ENCODE assay signal across 26 mouse cellular contexts in genomic region chr11:100317826-100318380, GRCm38 (mm10). TPM values are rescaled to one million over a fixed set of nuclear protein-coding genes. Genes with fewer than 3 reads are reported as not detected.
A peak's percentile ranks its signal among the peaks of the same experiment; 100 is the strongest.
DNase-seq lines count a peak whose midpoint lies in the region; ATAC-seq and TF ChIP-seq lines count a peak whose summit lies in the region.
"Had no signal": no experiment of that assay in that cellular context is flagged by ENCODE, and none has a peak within 500 bp of the region (broad histone marks: within the 10 kb centered on the region; RNA-seq: fewer than 3 reads in every experiment).

No protein-coding gene starts in this region.

- intact Hi-C loops in gastrocnemius, adult 2 months (cut with DNase I) = no loop called here

- ATAC-seq in liver, embryonic 12.5 days = no peak
- ATAC-seq: forebrain, embryonic 15.5 days had no signal

- H3K27me3 ChIP-seq in liver, embryonic 12.5 days (replicated peaks) = no peaks in the 10 kb centered on the region
- H3K27me3 ChIP-seq: forebrain, embryonic 15.5 days; heart, embryonic 12.5 days; hindbrain, embryonic 12.5 days had no signal

- H3K36me3 ChIP-seq in liver, embryonic 12.5 days = peaks cover 26% of the 10 kb centered on the region

- peak overlapping the region; percentile 94 for H3K27ac ChIP-seq in liver, embryonic 12.5 days
- no peak overlapping the region for H3K27ac ChIP-seq in gastrocnemius, adult 2 months
- H3K27ac ChIP-seq: forebrain, embryonic 15.5 days; hindbrain, embryonic 12.5 days had no signal

- no peak for TF ChIP-seq CTCF in gastrocnemius, adult 2 months (IDR thresholded peaks at IDR 0.05)

- peaks cover 39% of the 10 kb centered on the region for H3K4me1 ChIP-seq in liver, embryonic 12.5 days

- 0 out of 2 replicates have a peak overlapping the region, but pooled peaks have one; percentile 4 for H3K4me3 ChIP-seq in liver, embryonic 12.5 days
- no peak overlapping the region for H3K4me3 ChIP-seq in gastrocnemius, adult 2 months
- H3K4me3 ChIP-seq: forebrain, embryonic 15.5 days; heart, embryonic 12.5 days; hindbrain, embryonic 12.5 days; midbrain, embryonic 10.5 days had no signal

- no peaks in the 10 kb centered on the region for H3K9me3 ChIP-seq in liver, embryonic 12.5 days (replicated peaks)
- H3K9me3 ChIP-seq: forebrain, embryonic 15.5 days; heart, embryonic 12.5 days; hindbrain, embryonic 12.5 days; midbrain, embryonic 10.5 days had no signal

- H3K4me2 ChIP-seq in liver, embryonic 12.5 days = peak overlapping the region; percentile 68
- H3K4me2 ChIP-seq: forebrain, embryonic 15.5 days; heart, embryonic 12.5 days; hindbrain, embryonic 12.5 days; lung, embryonic 14.5 days had no signal

- H3K9ac ChIP-seq in liver, embryonic 12.5 days = peak overlapping the region; percentile 68
- H3K9ac ChIP-seq: forebrain, embryonic 15.5 days; heart, embryonic 12.5 days; hindbrain, embryonic 12.5 days; lung, embryonic 14.5 days had no signal

- 38% methylated on average over 6 of the region's 6 CpGs for WGBS in liver, embryonic 12.5 days (ENCODE audit: insufficient replicate concordance)

- peak; percentile 39 to 44 for DNase-seq in spleen, postnatal 10 days (ENCODE audit: low spot score in 2 of 2)
- no peak for DNase-seq in spleen, adult 18-20 months
- peak; percentile 53 for DNase-seq in c-Kit-positive CD71-positive TER-119-positive erythroid progenitor cells, embryonic 14.5 days (ENCODE audit: low spot score)
- peak; percentile 46 for DNase-seq in yolk sac, embryonic 10.5 days (ENCODE audit: low spot score)
- no peak for DNase-seq in gastrocnemius, adult 2 months
- no peak for DNase-seq in layer of hippocampus, postnatal 10 days (ENCODE audit: low spot score in 2 of 2)
- no peak for DNase-seq in layer of hippocampus, postnatal 14 days (ENCODE audit: low spot score in 2 of 2)
- DNase-seq: adrenal gland, postnatal 36 days; heart, postnatal 14 days; kidney, adult 8-10 months; kidney, postnatal 4 days; layer of hippocampus, adult 9-11 months; lung, embryonic 14.5 days; lung, postnatal 4 days; right cerebral cortex, postnatal 25 days had no signal

RNA-seq across cellular contexts. Expression of gene Eif1, which starts 1.8 kb away (rescaled TPM):
- polyA plus RNA-seq in liver, embryonic 12.5 days (2016; fragmentation: Nextera tagmentation; extraction: Ambion mirVana) = 1,823 and 1,858 TPM in 2 replicates
- total RNA-seq in gastrocnemius, adult 2 months (2021) = 1,000 to 10,000 TPM; 1,442 to 1,567 TPM
- total RNA-seq in layer of hippocampus, postnatal 10 days (2021) = 100 to 1,000 TPM; 648 to 674 TPM
- 100 to 1,000 TPM; 704 to 721 TPM for total RNA-seq in layer of hippocampus, postnatal 14 days (2021)

RNA-seq across cellular contexts. Expression of gene Gast, which starts 16.3 kb away (rescaled TPM):
- not detected in 2 replicates for polyA plus RNA-seq in liver, embryonic 12.5 days (2016; fragmentation: Nextera tagmentation; extraction: Ambion mirVana)
- total RNA-seq in gastrocnemius, adult 2 months (2021) = not detected
- total RNA-seq in layer of hippocampus, postnatal 10 days (2021) = not detected
- total RNA-seq in layer of hippocampus, postnatal 14 days (2021) = not detected
- total RNA-seq: adrenal gland, postnatal 36 days; heart, postnatal 14 days; midbrain, postnatal 0 days; neutrophil, adult 5-6 weeks had no signal
- polyA plus RNA-seq: C2C12; gonadal fat pad, adult 2 months; heart, embryonic 12.5 days; limb, embryonic 11.5 days; lung, embryonic 14.5 days; midbrain, embryonic 10.5 days had no signal

RNA-seq across cellular contexts. Expression of gene Hap1, which starts 38.0 kb away (rescaled TPM):
- 0.43 and 0.47 TPM in 2 replicates for polyA plus RNA-seq in liver, embryonic 12.5 days (2016; fragmentation: Nextera tagmentation; extraction: Ambion mirVana)
- under 1 TPM in 1 of 2 experiments, not detected in 1; 0.14 TPM for total RNA-seq in gastrocnemius, adult 2 months (2021)
- 100 to 1,000 TPM; 124 to 125 TPM for total RNA-seq in layer of hippocampus, postnatal 10 days (2021)
- total RNA-seq in layer of hippocampus, postnatal 14 days (2021) = 100 to 1,000 TPM; 110 to 123 TPM

RNA-seq across cellular contexts. Expression of gene Krt42, which starts 48.2 kb away (rescaled TPM):
- not detected in 2 replicates for polyA plus RNA-seq in liver, embryonic 12.5 days (2016; fragmentation: Nextera tagmentation; extraction: Ambion mirVana)
- not detected for total RNA-seq in gastrocnemius, adult 2 months (2021)
- total RNA-seq in layer of hippocampus, postnatal 10 days (2021) = not detected
- not detected for total RNA-seq in layer of hippocampus, postnatal 14 days (2021)
- total RNA-seq: adrenal gland, postnatal 36 days; heart, postnatal 14 days; neutrophil, adult 5-6 weeks had no signal
- polyA plus RNA-seq: C2C12; forebrain, embryonic 15.5 days; gonadal fat pad, adult 2 months; heart, embryonic 12.5 days; hindbrain, embryonic 12.5 days; lung, embryonic 14.5 days; midbrain, embryonic 10.5 days; midbrain, postnatal 0 days; stomach, embryonic 16.5 days had no signal

RNA-seq across cellular contexts. Expression of gene Krt17, which starts 57.1 kb away (rescaled TPM):
- polyA plus RNA-seq in liver, embryonic 12.5 days (2016; fragmentation: Nextera tagmentation; extraction: Ambion mirVana) = 0.27 and 0.30 TPM in 2 replicates
- total RNA-seq in gastrocnemius, adult 2 months (2021) = not detected
- not detected for total RNA-seq in layer of hippocampus, postnatal 10 days (2021)
- not detected for total RNA-seq in layer of hippocampus, postnatal 14 days (2021)
- total RNA-seq: adrenal gland, postnatal 36 days; neutrophil, adult 5-6 weeks had no signal
- polyA plus RNA-seq: forebrain, embryonic 15.5 days had no signal

Comparison
In these comparisons a context has a peak if more than half of its experiments do, and no peak if none do; other contexts are left out.
1. DNase-seq: peak in spleen, postnatal 10 days (2 of 2), c-Kit-positive CD71-positive TER-119-positive erythroid progenitor cells, embryonic 14.5 days (single experiment) and yolk sac, embryonic 10.5 days (single experiment); none in spleen, adult 18-20 months (0 of 2), gastrocnemius, adult 2 months (single experiment), layer of hippocampus, postnatal 10 days (0 of 2) and layer of hippocampus, postnatal 14 days (0 of 2).
2. RNA of gene Hap1, which starts 38.0 kb away (total RNA-seq): 124 to 125 TPM in layer of hippocampus, postnatal 10 days and 110 to 123 TPM in layer of hippocampus, postnatal 14 days; 0.14 TPM in gastrocnemius, adult 2 months; every median in the first group is over 10 times any median in the second.